Mouse (Mus musculus): ENCODE measurements around the gene Cfap74. TPM values are rescaled to one million over a fixed set of nuclear protein-coding genes. Genes with fewer than 3 reads are reported as not detected.
A peak's percentile ranks its signal among the peaks of the same experiment; 100 is the strongest.

Cfap74 gene
- total and polyA plus RNA-seq, 3 experiments, result 0.26 to 0.78 (median 0.32) TPM

GRCm38 (mm10) chr4:155490456-155490855 is 81.5 kb downstream of the Cfap74 start:
- Histone ChIP-seq H3K9ac (ENCODE audit: low read depth, low read length) (peak overlapping the region; percentile 82), H3K27ac (peak overlapping the region; percentile 85), H3K4me1 (ENCODE audit: control insufficient read depth, insufficient read depth, low read length) (peaks cover 33% of the 10 kb centered on the region), H3K27me3 (ENCODE audit: control insufficient read depth, insufficient read depth, low read length) (no peaks in the 10 kb centered on the region), H3K4me3 (peak overlapping the region; percentile 59), H3K79me2 (replicated peaks; ENCODE audit: control insufficient read depth, insufficient read depth, low read length) (peaks cover 7% of the 10 kb centered on the region), H3K36me3 (ENCODE audit: control insufficient read depth, insufficient read depth, low read length) (peaks cover 2% of the 10 kb centered on the region; the same call in 1 of the 2 replicates)
- TF ChIP-seq CTCF (IDR thresholded peaks at IDR 0.05), result no peak
- no peak for TF ChIP-seq EP300 (IDR thresholded peaks at IDR 0.05; ENCODE audit: insufficient read depth, low read depth, low read length)
- no peak for TF ChIP-seq POLR2A (IDR thresholded peaks at IDR 0.05; ENCODE audit: insufficient read depth, low read depth, low read length)
- DNase-seq, result no peak
- WGBS, result 20% methylated on average over 5 of the region's 5 CpGs
- intact Hi-C loops (cut with DNase I), result loop anchor here (2.0 kb wide), 1 partner anchor 74 kb away; no protein-coding TSS in a partner anchor

- Histone ChIP-seq H3K4me3 (peak within 1 kb of the TSS; percentile 91), H3K27ac (peak within 1 kb of the TSS; percentile 90), H3K79me2 (replicated peaks; ENCODE audit: control insufficient read depth, insufficient read depth, low read length) (peaks cover 7% of the 10 kb centered on the region), H3K27me3 (ENCODE audit: control insufficient read depth, insufficient read depth, low read length) (no peaks in the 10 kb centered on the region), H3K4me1 (ENCODE audit: control insufficient read depth, insufficient read depth, low read length) (peaks cover 31% of the 10 kb centered on the region), H3K9ac (ENCODE audit: low read depth, low read length) (peak within 1 kb of the TSS; percentile 94), H3K36me3 (ENCODE audit: control insufficient read depth, insufficient read depth, low read length) (peaks cover 4% of the 10 kb centered on the region)
- intact Hi-C loops (cut with DNase I), result loop anchor here (2.0 kb wide), 1 partner anchor 74 kb away; no protein-coding TSS in a partner anchor
- WGBS, result under 1% methylated on average over 56 of the region's 60 CpGs
- no peak for TF ChIP-seq CTCF (IDR thresholded peaks at IDR 0.05)
- TF ChIP-seq POLR2A (IDR thresholded peaks at IDR 0.05; ENCODE audit: insufficient read depth, low read depth, low read length), result no peak
- no peak for TF ChIP-seq EP300 (IDR thresholded peaks at IDR 0.05; ENCODE audit: insufficient read depth, low read depth, low read length)
- DNase-seq, result peak; percentile 94 to 99
Observed at GRCm38 (mm10) chr4:155490990-155491504, 82.1 kb downstream of the Cfap74 start, which contains the start of gene Gnb1. Gene Gnb1 (plus strand): TSS chr4:155491361.

GRCm38 (mm10) chr4:155491529-155492130 is 82.6 kb downstream of the Cfap74 start:
- H3K27me3 ChIP-seq (ENCODE audit: control insufficient read depth, insufficient read depth, low read length), result no peaks in the 10 kb centered on the region
- intact Hi-C loops (cut with DNase I), result loop anchor here (2.0 kb wide), 1 partner anchor 73 kb away; no protein-coding TSS in a partner anchor
- H3K4me1 ChIP-seq (ENCODE audit: control insufficient read depth, insufficient read depth, low read length), result peaks cover 30% of the 10 kb centered on the region
- H3K9ac ChIP-seq (ENCODE audit: low read depth, low read length), result peak overlapping the region; percentile 94
- H3K79me2 ChIP-seq (replicated peaks; ENCODE audit: control insufficient read depth, insufficient read depth, low read length), result peaks cover 7% of the 10 kb centered on the region
- DNase-seq, result no peak
- H3K36me3 ChIP-seq (ENCODE audit: control insufficient read depth, insufficient read depth, low read length), result peaks cover 4% of the 10 kb centered on the region
- H3K4me3 ChIP-seq, result peak overlapping the region; percentile 91
- TF ChIP-seq POLR2A (IDR thresholded peaks at IDR 0.05; ENCODE audit: insufficient read depth, low read depth, low read length), result no peak
- TF ChIP-seq EP300 (IDR thresholded peaks at IDR 0.05; ENCODE audit: insufficient read depth, low read depth, low read length), result no peak
- no peak for TF ChIP-seq CTCF (IDR thresholded peaks at IDR 0.05)
- WGBS, result under 1% methylated on average over 51 of the region's 54 CpGs
- H3K27ac ChIP-seq, result peak overlapping the region; percentile 90

- Histone ChIP-seq H3K4me1 (ENCODE audit: control insufficient read depth, insufficient read depth, low read length) (peaks cover 27% of the 10 kb centered on the region), H3K27ac (peak overlapping the region; percentile 90), H3K36me3 (ENCODE audit: control insufficient read depth, insufficient read depth, low read length) (peaks cover 4% of the 10 kb centered on the region), H3K79me2 (replicated peaks; ENCODE audit: control insufficient read depth, insufficient read depth, low read length) (peaks cover 7% of the 10 kb centered on the region), H3K4me3 (peak overlapping the region; percentile 91), H3K27me3 (ENCODE audit: control insufficient read depth, insufficient read depth, low read length) (no peaks in the 10 kb centered on the region), H3K9ac (ENCODE audit: low read depth, low read length) (peak overlapping the region; percentile 94)
- intact Hi-C loops (cut with DNase I), result no loop called here
- TF ChIP-seq EP300 (IDR thresholded peaks at IDR 0.05; ENCODE audit: insufficient read depth, low read depth, low read length) (no peak), CTCF (IDR thresholded peaks at IDR 0.05) (peak; percentile 32), POLR2A (IDR thresholded peaks at IDR 0.05; ENCODE audit: insufficient read depth, low read depth, low read length) (no peak)
- DNase-seq, result peak; percentile 78 to 79
- under 1% methylated on average over 51 of the region's 51 CpGs for WGBS
Observed at GRCm38 (mm10) chr4:155492131-155492633, 83.2 kb downstream of the Cfap74 start.

- Histone ChIP-seq H3K4me1 (ENCODE audit: control insufficient read depth, insufficient read depth, low read length) (peaks cover 16% of the 10 kb centered on the region), H3K4me3 (no peak overlapping the region), H3K36me3 (ENCODE audit: control insufficient read depth, insufficient read depth, low read length) (peaks cover 8% of the 10 kb centered on the region), H3K9ac (ENCODE audit: low read depth, low read length) (no peak overlapping the region), H3K27ac (no peak overlapping the region), H3K79me2 (replicated peaks; ENCODE audit: control insufficient read depth, insufficient read depth, low read length) (peaks cover 9% of the 10 kb centered on the region), H3K27me3 (ENCODE audit: control insufficient read depth, insufficient read depth, low read length) (no peaks in the 10 kb centered on the region)
- intact Hi-C loops (cut with DNase I), result no loop called here
- TF ChIP-seq CTCF (IDR thresholded peaks at IDR 0.05) (no peak), POLR2A (IDR thresholded peaks at IDR 0.05; ENCODE audit: insufficient read depth, low read depth, low read length) (no peak), EP300 (IDR thresholded peaks at IDR 0.05; ENCODE audit: insufficient read depth, low read depth, low read length) (no peak)
- WGBS, result 31% methylated on average over 4 of the region's 4 CpGs
- DNase-seq, result no peak
Observed at GRCm38 (mm10) chr4:155494891-155495290, 85.9 kb downstream of the Cfap74 start.

- peaks cover 10% of the 10 kb centered on the region for H3K36me3 ChIP-seq (ENCODE audit: control insufficient read depth, insufficient read depth, low read length)
- TF ChIP-seq EP300 (IDR thresholded peaks at IDR 0.05; ENCODE audit: insufficient read depth, low read depth, low read length) (no peak), POLR2A (IDR thresholded peaks at IDR 0.05; ENCODE audit: insufficient read depth, low read depth, low read length) (no peak), CTCF (IDR thresholded peaks at IDR 0.05) (no peak)
- peaks cover 8% of the 10 kb centered on the region for H3K79me2 ChIP-seq (replicated peaks; ENCODE audit: control insufficient read depth, insufficient read depth, low read length)
- no peaks in the 10 kb centered on the region for H3K27me3 ChIP-seq (ENCODE audit: control insufficient read depth, insufficient read depth, low read length)
- intact Hi-C loops (cut with DNase I), result no loop called here
- DNase-seq, result no peak
- peaks cover 12% of the 10 kb centered on the region for H3K4me1 ChIP-seq (ENCODE audit: control insufficient read depth, insufficient read depth, low read length)
- H3K4me3 ChIP-seq, result no peak overlapping the region
- no peak overlapping the region for H3K27ac ChIP-seq
- 50% methylated on average over 3 of the region's 3 CpGs for WGBS
- no peak overlapping the region for H3K9ac ChIP-seq (ENCODE audit: low read depth, low read length)
Observed at GRCm38 (mm10) chr4:155497963-155498362, 89.0 kb downstream of the Cfap74 start.
